Mouse (Mus musculus): ENCODE results near the gene Fam241a. TPM values are rescaled to one million over a fixed set of nuclear protein-coding genes. Genes with fewer than 3 reads are reported as not detected.

Fam241a gene
- polyA plus RNA-seq, 1 experiment from 2014 or later: 10.1 TPM

Other genes with a start within 250 kb of the Fam241a start
- 1.2 and 1.3 TPM in 2 replicates for gene Alpk1, start 115.8 kb downstream of the Fam241a start, polyA plus RNA-seq (2014; fragmentation: Nextera tagmentation; extraction: Ambion mirVana)
- gene Tifa, start 106.5 kb downstream of the Fam241a start, polyA plus RNA-seq (2014; fragmentation: Nextera tagmentation; extraction: Ambion mirVana): 4.2 and 5.6 TPM in 2 replicates
- gene Ap1ar, start 58.8 kb downstream of the Fam241a start, polyA plus RNA-seq (2014; fragmentation: Nextera tagmentation; extraction: Ambion mirVana): 36.2 and 40.9 TPM in 2 replicates

Measured in embryonic facial prominence, embryonic 14.5 days (tissue).